9 mouse cellular contexts compared by ENCODE assay signal in the genomic region with DNA sequence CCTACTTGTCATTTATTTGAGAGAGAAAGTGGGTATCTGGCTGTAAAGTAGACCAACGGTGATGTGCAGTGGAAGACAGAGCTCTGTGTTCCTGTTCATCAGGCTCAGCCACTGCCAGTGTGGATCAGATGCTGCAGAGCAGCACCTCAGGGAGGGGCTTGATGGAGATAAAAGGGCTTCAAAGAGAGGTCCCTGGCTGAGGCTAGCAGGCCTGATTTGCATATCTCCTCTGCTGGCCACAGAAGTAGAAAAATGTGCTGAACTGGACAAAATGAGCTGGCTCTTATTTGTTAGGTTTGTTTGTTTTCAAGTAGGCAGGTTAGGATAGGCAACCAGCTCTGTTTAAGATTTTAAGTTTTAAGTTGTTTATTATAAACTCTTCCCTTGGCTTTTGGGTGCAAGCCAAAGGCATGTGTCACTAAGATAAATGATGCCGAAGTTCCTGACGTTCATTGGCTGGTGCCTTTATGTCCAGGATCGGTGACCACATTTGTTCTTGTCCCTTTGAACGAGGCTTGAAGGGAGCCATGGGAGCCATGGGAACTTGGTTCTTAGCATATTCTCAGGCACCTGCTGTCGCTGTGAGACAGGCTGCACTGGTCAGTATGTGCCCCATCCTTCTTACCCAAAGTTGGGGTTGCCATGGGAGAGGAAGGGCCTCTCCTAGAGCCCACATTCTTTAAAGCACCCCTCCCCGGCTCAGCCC.
DNase-seq lines count a peak whose midpoint lies in the region; ATAC-seq and TF ChIP-seq lines count a peak whose summit lies in the region.
"Had no signal": no experiment of that assay in that cellular context is flagged by ENCODE, and none has a peak within 500 bp of the region (broad histone marks: within the 10 kb centered on the region; RNA-seq: fewer than 3 reads in every experiment).

No protein-coding gene starts in this region.

- no peaks in the 10 kb centered on the region for H3K27me3 ChIP-seq in stomach, embryonic 14.5 days (ENCODE audit: control insufficient read depth, insufficient read depth, low read length)
- H3K27me3 ChIP-seq in stomach, postnatal 0 days (ENCODE audit: control insufficient read depth, insufficient read depth, low read length): no peaks in the 10 kb centered on the region
- H3K27me3 ChIP-seq in forebrain, embryonic 16.5 days (replicated peaks; ENCODE audit: control insufficient read depth, insufficient read depth, low read length): no peaks in the 10 kb centered on the region
- H3K27me3 ChIP-seq in limb, embryonic 10.5 days (ENCODE audit: low read depth, poor library complexity, severe bottlenecking): no peaks in the 10 kb centered on the region
- H3K27me3 ChIP-seq: embryonic facial prominence, embryonic 15.5 days had no signal

- 23% methylated on average over 7 of the region's 7 CpGs for WGBS in stomach, embryonic 14.5 days
- 22% methylated on average over 7 of the region's 7 CpGs for WGBS in stomach, postnatal 0 days
- 33% methylated on average over 7 of the region's 7 CpGs for WGBS in forebrain, embryonic 16.5 days
- WGBS in limb, embryonic 10.5 days: 35% methylated on average over 7 of the region's 7 CpGs

- H3K9ac ChIP-seq in stomach, embryonic 14.5 days (replicated peaks; ENCODE audit: low read depth, low read length): no peak overlapping the region
- no peak overlapping the region for H3K9ac ChIP-seq in stomach, postnatal 0 days (ENCODE audit: low read length)
- H3K9ac ChIP-seq in forebrain, embryonic 16.5 days (replicated peaks; ENCODE audit: low read depth, low read length): no peak overlapping the region
- H3K9ac ChIP-seq: embryonic facial prominence, embryonic 15.5 days had no signal

- H3K4me2 ChIP-seq in stomach, embryonic 14.5 days (replicated peaks; ENCODE audit: low read depth, low read length): no peak overlapping the region
- H3K4me2 ChIP-seq in stomach, postnatal 0 days (replicated peaks; ENCODE audit: low read depth): no peak overlapping the region
- H3K4me2 ChIP-seq in forebrain, embryonic 16.5 days (ENCODE audit: low read length): no peak overlapping the region
- H3K4me2 ChIP-seq: embryonic facial prominence, embryonic 15.5 days had no signal

- no peak for DNase-seq in stomach, postnatal 0 days (ENCODE audit: low spot score)
- DNase-seq in kidney, postnatal 4 days: peak; percentile 28 to 43
- DNase-seq in yolk sac, embryonic 10.5 days (ENCODE audit: low spot score): peak; percentile 82
- no peak for DNase-seq in limb, embryonic 10.5 days (ENCODE audit: low spot score)
- DNase-seq in gastrocnemius, postnatal 14 days: no peak
- DNase-seq in ovary, postnatal 14 days (ENCODE audit: low spot score): no peak

- intact Hi-C loops in gastrocnemius, postnatal 14 days (cut with DNase I; ENCODE audit: low total_unique reads): no loop called here

- no peaks in the 10 kb centered on the region for H3K9me3 ChIP-seq in stomach, embryonic 14.5 days (ENCODE audit: control insufficient read depth, low read depth, low read length)
- no peaks in the 10 kb centered on the region for H3K9me3 ChIP-seq in stomach, postnatal 0 days (ENCODE audit: control insufficient read depth, low read length)
- no peaks in the 10 kb centered on the region for H3K9me3 ChIP-seq in forebrain, embryonic 16.5 days (ENCODE audit: control insufficient read depth, low read length)
- H3K9me3 ChIP-seq in limb, embryonic 10.5 days (replicated peaks): no peaks in the 10 kb centered on the region
- H3K9me3 ChIP-seq: embryonic facial prominence, embryonic 15.5 days had no signal

- no peak overlapping the region for H3K4me3 ChIP-seq in stomach, embryonic 14.5 days (ENCODE audit: low read depth, low read length)
- no peak overlapping the region for H3K4me3 ChIP-seq in stomach, postnatal 0 days (ENCODE audit: low read depth, low read length)
- no peak overlapping the region for H3K4me3 ChIP-seq in forebrain, embryonic 16.5 days (replicated peaks; ENCODE audit: low read length)
- no peak overlapping the region for H3K4me3 ChIP-seq in limb, embryonic 10.5 days
- H3K4me3 ChIP-seq: embryonic facial prominence, embryonic 15.5 days had no signal

- no peak for TF ChIP-seq CTCF in stomach, postnatal 0 days (IDR thresholded peaks at IDR 0.05; ENCODE audit: low read depth)

- ATAC-seq in stomach, embryonic 14.5 days (ENCODE audit: insufficient number of reproducible peaks, insufficient read depth, low FRiP score, low read depth): peak; percentile 35; the same call in 1 of the 2 replicates
- no peak for ATAC-seq in stomach, postnatal 0 days (ENCODE audit: low FRiP score, low TSS enrichment)
- ATAC-seq in forebrain, embryonic 16.5 days: no peak

- TF ChIP-seq EP300 in stomach, postnatal 0 days (optimal IDR thresholded peaks at IDR 0.05): no peak

- peaks cover 10% of the 10 kb centered on the region for H3K4me1 ChIP-seq in stomach, embryonic 14.5 days (ENCODE audit: control insufficient read depth, insufficient read depth, low read length)
- no peaks in the 10 kb centered on the region for H3K4me1 ChIP-seq in stomach, postnatal 0 days (replicated peaks; ENCODE audit: control insufficient read depth, insufficient read depth)
- H3K4me1 ChIP-seq in forebrain, embryonic 16.5 days (replicated peaks; ENCODE audit: control insufficient read depth, insufficient read depth, low read length): peaks cover 70% of the 10 kb centered on the region
- peaks cover 11% of the 10 kb centered on the region for H3K4me1 ChIP-seq in limb, embryonic 10.5 days

- no peaks in the 10 kb centered on the region; the same call in 1 of the 2 replicates for H3K36me3 ChIP-seq in stomach, embryonic 14.5 days (ENCODE audit: control insufficient read depth, insufficient read depth, low read length)
- 0 out of 2 replicates have a peak, but pooled peaks cover 3% of the 10 kb centered on the region for H3K36me3 ChIP-seq in stomach, postnatal 0 days (ENCODE audit: control insufficient read depth, insufficient read depth, low read length)
- no peaks in the 10 kb centered on the region for H3K36me3 ChIP-seq in forebrain, embryonic 16.5 days (ENCODE audit: control insufficient read depth, insufficient read depth)
- H3K36me3 ChIP-seq in limb, embryonic 10.5 days: peaks cover 6% of the 10 kb centered on the region; the same call in 1 of the 2 replicates
- H3K36me3 ChIP-seq: embryonic facial prominence, embryonic 15.5 days had no signal

- H3K27ac ChIP-seq in stomach, embryonic 14.5 days (ENCODE audit: low read length): no peak overlapping the region
- no peak overlapping the region for H3K27ac ChIP-seq in stomach, postnatal 0 days (replicated peaks)
- H3K27ac ChIP-seq in forebrain, embryonic 16.5 days (ENCODE audit: low read length): peak overlapping the region; percentile 87
- H3K27ac ChIP-seq in limb, embryonic 10.5 days: no peak overlapping the region
- H3K27ac ChIP-seq: embryonic facial prominence, embryonic 15.5 days had no signal

Comparison
In these comparisons a context has a peak if more than half of its experiments do, and no peak if none do; other contexts are left out.
1. DNase-seq: peak in kidney, postnatal 4 days (2 of 2) and yolk sac, embryonic 10.5 days (single experiment); none in stomach, postnatal 0 days (single experiment), limb, embryonic 10.5 days (single experiment), gastrocnemius, postnatal 14 days (single experiment) and ovary, postnatal 14 days (single experiment).